ENCODE assay signal across 27 mouse cellular contexts in genomic region chr15:61446053-61446840, GRCm38 (mm10).
DNase-seq lines count a peak whose midpoint lies in the region; ATAC-seq lines count a peak whose summit lies in the region.
"Had no signal": no experiment of that assay in that cellular context is flagged by ENCODE, and none has a peak within 500 bp of the region (broad histone marks: within the 10 kb centered on the region; RNA-seq: fewer than 3 reads in every experiment).

No protein-coding gene starts in this region.

- peak; percentile 55 for DNase-seq in adrenal gland, adult 2 months
- DNase-seq in adrenal gland, postnatal 4 days (ENCODE audit: low spot score in 2 of 2) = no peak
- DNase-seq in lung, postnatal 14 days = no peak
- no peak for DNase-seq in intestine, embryonic 14.5 days (ENCODE audit: low spot score)
- no peak for DNase-seq in testis, postnatal 14 days (ENCODE audit: low spot score)
- DNase-seq in left cerebral cortex, adult 11 months (ENCODE audit: low spot score) = no peak
- DNase-seq: cerebellum, adult 11 months; cerebellum, adult 9-11 months; embryo, embryonic 11 days; gastrocnemius, postnatal 14 days; heart, adult 11 months; heart, postnatal 4 days; kidney, adult 8-10 months; kidney, postnatal 4 days; left cerebral cortex, postnatal 4 days; liver, embryonic 13.5 days; thymus, postnatal 14 days had no signal

- no peak overlapping the region for H3K9ac ChIP-seq in lung, embryonic 16.5 days (ENCODE audit: low read length)
- H3K9ac ChIP-seq in intestine, embryonic 14.5 days (ENCODE audit: low read length) = no peak overlapping the region
- H3K9ac ChIP-seq in stomach, embryonic 16.5 days (ENCODE audit: low read length) = no peak overlapping the region
- H3K9ac ChIP-seq: embryonic facial prominence, embryonic 12.5 days; hindbrain, embryonic 13.5 days; liver, embryonic 13.5 days; lung, embryonic 15.5 days had no signal

- no peaks in the 10 kb centered on the region for H3K36me3 ChIP-seq in lung, embryonic 16.5 days (ENCODE audit: control insufficient read depth, insufficient read depth, low read length)
- no peaks in the 10 kb centered on the region for H3K36me3 ChIP-seq in intestine, embryonic 14.5 days (ENCODE audit: control insufficient read depth, insufficient read depth, low read length)
- no peaks in the 10 kb centered on the region for H3K36me3 ChIP-seq in stomach, embryonic 16.5 days (ENCODE audit: control insufficient read depth, insufficient read depth, low read length)
- H3K36me3 ChIP-seq: embryonic facial prominence, embryonic 12.5 days; hindbrain, embryonic 13.5 days; liver, embryonic 13.5 days; lung, embryonic 15.5 days had no signal

- 64% methylated on average over 4 of the region's 4 CpGs for WGBS in lung, embryonic 16.5 days
- WGBS in intestine, embryonic 14.5 days = 52% methylated on average over 4 of the region's 4 CpGs
- WGBS in stomach, embryonic 16.5 days = 55% methylated on average over 4 of the region's 4 CpGs

- no peaks in the 10 kb centered on the region for H3K27me3 ChIP-seq in lung, embryonic 16.5 days (ENCODE audit: control insufficient read depth, insufficient read depth, low read depth, low read length)
- no peaks in the 10 kb centered on the region for H3K27me3 ChIP-seq in intestine, embryonic 14.5 days (replicated peaks; ENCODE audit: control insufficient read depth, insufficient read depth, low read length)
- H3K27me3 ChIP-seq in stomach, embryonic 16.5 days (ENCODE audit: control insufficient read depth, insufficient read depth, low read length) = no peaks in the 10 kb centered on the region
- H3K27me3 ChIP-seq: embryonic facial prominence, embryonic 12.5 days; hindbrain, embryonic 13.5 days; liver, embryonic 13.5 days; lung, embryonic 15.5 days had no signal

- H3K4me2 ChIP-seq in lung, embryonic 16.5 days (ENCODE audit: low read depth, low read length) = no peak overlapping the region
- H3K4me2 ChIP-seq in intestine, embryonic 14.5 days (ENCODE audit: low read length) = no peak overlapping the region
- no peak overlapping the region for H3K4me2 ChIP-seq in stomach, embryonic 16.5 days (ENCODE audit: low read depth, low read length)
- H3K4me2 ChIP-seq: embryonic facial prominence, embryonic 12.5 days; heart, embryonic 11.5 days; hindbrain, embryonic 13.5 days; liver, embryonic 13.5 days; lung, embryonic 15.5 days; midbrain, embryonic 11.5 days had no signal

- no peak overlapping the region for H3K27ac ChIP-seq in lung, embryonic 16.5 days (ENCODE audit: low read length)
- H3K27ac ChIP-seq in intestine, embryonic 14.5 days (ENCODE audit: low read depth) = no peak overlapping the region
- H3K27ac ChIP-seq in stomach, embryonic 16.5 days (ENCODE audit: low read length) = no peak overlapping the region
- H3K27ac ChIP-seq: embryonic facial prominence, embryonic 12.5 days; hindbrain, embryonic 13.5 days; kidney, postnatal 0 days; liver, embryonic 13.5 days; lung, embryonic 15.5 days had no signal

- no peak overlapping the region for H3K4me3 ChIP-seq in lung, embryonic 16.5 days (ENCODE audit: low read length)
- H3K4me3 ChIP-seq in intestine, embryonic 14.5 days (ENCODE audit: low read depth, low read length) = no peak overlapping the region
- H3K4me3 ChIP-seq in stomach, embryonic 16.5 days (replicated peaks; ENCODE audit: low read length) = no peak overlapping the region
- H3K4me3 ChIP-seq: embryonic facial prominence, embryonic 12.5 days; hindbrain, embryonic 13.5 days; liver, embryonic 13.5 days; lung, embryonic 15.5 days had no signal

- H3K9me3 ChIP-seq in lung, embryonic 16.5 days (ENCODE audit: control insufficient read depth, low read length) = no peaks in the 10 kb centered on the region
- H3K9me3 ChIP-seq in intestine, embryonic 14.5 days (ENCODE audit: control insufficient read depth, low read length) = no peaks in the 10 kb centered on the region
- no peaks in the 10 kb centered on the region for H3K9me3 ChIP-seq in stomach, embryonic 16.5 days (replicated peaks; ENCODE audit: control insufficient read depth, low read length)
- H3K9me3 ChIP-seq: embryonic facial prominence, embryonic 12.5 days; hindbrain, embryonic 13.5 days; liver, embryonic 13.5 days; lung, embryonic 15.5 days had no signal

- 0 out of 2 replicates have a peak, but pooled peaks have one; percentile 38 for ATAC-seq in lung, embryonic 16.5 days (ENCODE audit: low read depth)
- peak; percentile 87 for ATAC-seq in intestine, embryonic 14.5 days (replicated peaks; ENCODE audit: low FRiP score, low TSS enrichment, low read depth)
- peak; percentile 33; the same call in 1 of the 2 replicates for ATAC-seq in stomach, embryonic 16.5 days (ENCODE audit: insufficient read depth, low FRiP score)
- ATAC-seq: CD4-positive, CD25-positive, alpha-beta regulatory T cell, adult 4 months; forebrain, embryonic 14.5 days had no signal

- H3K4me1 ChIP-seq in lung, embryonic 16.5 days (replicated peaks; ENCODE audit: control insufficient read depth, insufficient read depth, low read length) = no peaks in the 10 kb centered on the region
- H3K4me1 ChIP-seq in intestine, embryonic 14.5 days (replicated peaks; ENCODE audit: control insufficient read depth, insufficient read depth, low read length) = no peaks in the 10 kb centered on the region
- H3K4me1 ChIP-seq in stomach, embryonic 16.5 days (ENCODE audit: control insufficient read depth, insufficient read depth, low read length) = no peaks in the 10 kb centered on the region
- H3K4me1 ChIP-seq: embryonic facial prominence, embryonic 12.5 days; hindbrain, embryonic 13.5 days; liver, embryonic 13.5 days had no signal

Comparison
In these comparisons a context has a peak if more than half of its experiments do, and no peak if none do; other contexts are left out.
1. ATAC-seq: peak in every context shown above with its lines; median percentile 87 in intestine, embryonic 14.5 days; 38 in lung, embryonic 16.5 days; 33 in stomach, embryonic 16.5 days.